Mouse (Mus musculus) retina, postnatal 7 days (tissue): ENCODE measurements around the gene Pdia3.
"Not testable (repeated sequence)": the region's sequence is repeated elsewhere in the genome, so short reads cannot be mapped to it uniquely, and the experiment has no call there.

Experiments
- DNase-seq: peaks from one replicate; pipeline ENCODE4 v3.0.0-alpha.2; 2012; ENCODE audit warnings: low read depth, low spot score

Pdia3 gene

DNA sequence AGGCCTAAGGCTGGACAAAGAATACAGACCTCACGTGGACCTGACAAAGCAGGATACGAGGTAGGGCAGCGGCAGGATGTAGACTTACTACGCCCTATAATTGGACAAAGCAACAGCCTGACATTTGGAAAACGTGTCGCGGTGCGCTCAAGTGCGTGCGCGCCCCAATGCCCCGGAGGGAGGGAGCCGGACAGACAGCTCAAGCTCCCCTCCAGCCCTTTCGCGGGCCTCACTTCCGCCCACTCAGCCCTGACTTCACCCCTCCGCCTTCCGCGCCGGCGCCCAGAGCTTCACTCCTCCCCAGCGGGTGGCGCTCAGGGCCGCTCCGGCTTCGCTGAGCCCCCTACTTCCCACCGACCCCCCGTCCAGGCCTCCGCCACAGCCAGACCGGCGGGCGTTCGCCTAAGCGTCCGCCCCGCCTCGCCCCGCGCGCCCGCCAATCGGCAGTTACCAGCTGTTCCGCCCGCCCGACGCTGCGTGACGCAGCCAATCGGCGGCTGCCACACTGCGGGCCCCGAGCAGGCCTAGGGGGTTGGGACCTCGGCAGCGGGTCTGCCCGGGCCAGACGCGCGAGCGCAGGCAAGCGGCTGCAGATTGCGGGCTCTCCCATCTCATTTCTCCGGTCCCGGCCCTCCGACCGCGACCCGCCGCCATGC, at the start of gene Pdia3, which contains the start of gene Catsper2:
Gene Pdia3 (plus strand): TSS at position 389 of the 656 bp plus-strand sequence.
Gene Catsper2 (minus strand): TSS at position 406 of the 656 bp plus-strand sequence.
- peak; percentile 92 for DNase-seq

DNA sequence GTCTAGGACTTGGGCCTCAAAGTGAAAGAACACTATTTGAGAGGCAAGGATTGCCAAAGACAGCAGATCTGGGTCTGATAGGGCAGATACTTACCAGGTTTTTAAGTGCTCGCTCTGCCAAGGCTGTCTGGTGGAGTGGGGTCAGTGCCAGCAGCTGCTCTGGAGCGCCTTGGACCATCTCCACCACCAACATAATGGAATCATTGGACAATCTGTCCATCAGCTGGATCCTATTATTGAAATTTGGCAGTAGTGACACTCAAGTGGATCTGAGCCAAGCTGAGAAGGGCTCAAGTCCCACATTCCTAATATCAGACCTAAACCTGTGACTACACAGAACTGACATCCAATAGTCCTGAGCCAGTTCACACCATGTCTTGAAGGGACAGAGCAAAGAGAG, 44.7 kb upstream of the Pdia3 start:
- peak; percentile 5 for DNase-seq

DNA sequence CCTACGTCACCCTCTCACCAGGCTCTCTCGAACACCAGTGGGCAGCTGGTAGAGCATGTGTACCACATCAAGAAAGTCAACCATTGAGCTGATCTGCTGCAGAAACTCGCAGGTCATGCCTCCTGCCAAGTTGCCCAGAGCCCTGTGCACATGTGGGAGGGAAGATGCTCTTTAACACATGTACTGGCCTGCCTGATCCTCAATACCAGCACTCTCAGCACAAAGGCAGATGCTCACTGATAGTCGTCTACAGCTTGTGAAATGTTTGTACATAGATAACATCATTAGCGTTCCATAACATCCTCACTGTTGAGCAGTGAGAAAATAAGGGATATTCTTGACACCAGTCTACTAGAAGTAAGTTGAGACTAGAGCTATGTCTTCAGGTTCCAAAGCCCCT, 42.7 kb upstream of the Pdia3 start:
- no peak for DNase-seq

DNA sequence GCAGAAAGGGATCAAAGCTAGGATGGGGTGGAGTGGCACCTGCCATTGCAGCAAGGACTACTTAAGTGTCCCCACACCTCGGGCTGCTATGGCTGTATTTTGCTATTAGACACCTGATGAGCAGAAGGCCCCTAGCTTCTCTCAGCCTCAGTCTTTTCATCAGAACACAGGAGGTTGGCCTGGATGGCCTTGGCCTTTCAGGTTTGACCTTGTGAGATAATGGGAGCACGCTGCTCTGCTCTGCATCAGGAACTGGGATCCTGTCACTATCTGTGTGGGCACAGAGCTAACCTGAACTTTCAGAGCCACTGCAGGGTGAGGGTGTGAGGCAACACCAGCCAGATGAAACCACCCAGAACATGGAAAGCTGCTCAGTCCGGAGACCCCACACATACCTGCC, 41.3 kb upstream of the Pdia3 start:
- DNase-seq = no peak

DNA sequence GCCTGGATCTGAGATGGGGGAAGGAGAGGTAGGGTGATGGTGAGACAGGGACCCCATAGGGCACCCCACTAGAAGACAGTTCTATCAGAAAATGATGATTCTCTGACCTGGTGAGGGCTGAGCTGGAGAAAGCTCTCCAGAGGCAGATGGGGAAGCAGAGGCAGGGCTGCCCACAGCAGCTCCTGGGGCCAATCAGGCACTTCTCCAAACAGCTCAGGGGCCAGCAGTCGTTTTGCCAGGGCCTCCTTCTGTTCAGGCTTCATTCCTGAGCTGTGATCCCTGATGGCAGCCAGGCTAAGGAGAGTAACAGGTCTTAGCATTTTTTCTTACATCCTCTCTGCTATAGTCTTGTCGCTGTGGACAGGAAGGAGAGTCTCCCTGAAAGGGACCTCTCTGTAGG, 38.8 kb upstream of the Pdia3 start:
- no peak for DNase-seq

DNA sequence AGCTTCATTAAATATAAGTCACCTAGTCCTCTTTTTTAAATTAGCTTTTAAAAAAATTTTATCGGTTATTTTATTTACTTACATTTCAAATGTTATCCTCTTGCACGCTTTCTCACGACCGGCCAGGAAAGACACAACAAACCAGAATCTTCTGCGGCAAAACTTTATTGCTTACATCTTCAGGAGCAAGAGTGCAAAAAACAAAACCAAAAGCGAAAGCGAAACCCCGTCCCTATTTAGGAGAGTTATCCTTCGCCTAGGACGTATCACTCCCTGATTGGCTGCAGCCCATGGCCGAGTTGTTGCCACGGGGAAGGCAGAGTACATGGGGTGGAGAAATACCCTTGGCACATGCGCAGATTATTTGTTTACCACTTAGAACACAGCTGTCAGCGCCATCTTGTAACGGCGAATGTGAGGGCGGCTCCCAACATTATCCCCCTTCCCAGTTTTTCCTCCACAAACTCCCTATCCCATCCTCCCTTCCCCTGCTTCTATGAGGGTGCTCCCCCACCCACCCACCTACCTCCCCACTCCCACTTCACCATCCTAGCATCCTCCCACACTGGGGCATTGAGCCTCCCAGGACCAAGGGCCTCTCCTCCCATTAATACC, 26.5 kb upstream of the Pdia3 start, which contains the start of gene Strc:
Gene Strc (minus strand): TSS at position 208 of the 615 bp plus-strand sequence.
- not testable (repeated sequence) for DNase-seq

DNA sequence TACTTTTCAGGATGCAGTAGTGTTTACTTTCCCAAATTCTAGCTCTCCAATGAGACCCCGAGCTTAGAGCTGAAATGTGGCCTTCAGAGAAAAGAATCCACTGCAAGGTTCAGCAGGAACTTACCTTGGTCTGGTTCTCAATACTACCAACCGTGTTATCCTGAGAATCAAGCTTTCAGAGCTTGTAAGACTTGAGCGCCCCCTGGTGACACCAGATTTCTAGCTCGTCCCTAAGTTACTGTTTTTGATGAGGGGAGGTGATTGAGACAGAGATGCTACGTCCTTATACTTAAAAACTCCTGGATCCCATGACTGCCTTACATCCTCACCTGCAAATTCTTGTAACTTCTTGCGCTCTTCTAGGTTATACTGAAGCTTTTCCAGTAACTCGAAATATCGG, 17.0 kb upstream of the Pdia3 start:
- DNase-seq = peak; percentile 74

DNA sequence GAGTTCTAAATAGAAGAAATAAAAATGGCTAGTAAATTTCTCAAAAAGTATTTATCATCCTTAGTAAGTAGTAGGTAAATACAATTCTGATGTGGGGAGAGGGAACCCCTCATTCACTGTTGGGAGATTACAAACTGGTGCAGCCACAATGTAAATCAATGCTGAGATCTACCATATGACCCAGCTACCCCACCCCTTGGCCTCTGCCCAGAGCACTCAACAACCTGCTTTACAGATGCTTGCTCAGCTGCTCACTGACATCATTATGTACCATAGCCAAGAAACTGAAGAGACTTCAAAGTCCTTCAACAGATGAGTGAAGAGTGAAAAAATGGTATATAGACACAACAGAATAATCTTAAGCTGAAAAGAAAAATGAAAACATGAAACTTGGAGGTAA, 10.3 kb upstream of the Pdia3 start:
- no peak for DNase-seq

DNA sequence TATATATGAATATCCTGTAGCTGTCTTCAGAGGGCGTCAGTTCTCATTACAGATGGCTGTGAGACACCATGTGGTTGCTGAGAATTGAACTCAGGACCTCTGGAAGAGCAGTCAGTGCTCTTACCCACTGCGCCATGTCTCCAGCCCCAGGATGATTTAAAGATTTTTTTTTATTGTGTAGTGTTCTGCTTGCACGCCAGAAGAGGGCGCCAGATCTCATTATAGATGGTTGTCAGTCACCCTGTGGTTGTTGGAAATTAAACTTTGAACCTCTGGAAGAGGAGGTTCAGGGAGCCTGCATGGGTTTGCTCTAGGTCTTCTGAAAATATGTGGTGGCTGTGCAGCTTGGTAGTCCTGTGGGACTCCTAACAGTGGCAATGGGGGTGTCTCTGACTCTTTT, 5.4 kb upstream of the Pdia3 start:
- DNase-seq = no peak

DNA sequence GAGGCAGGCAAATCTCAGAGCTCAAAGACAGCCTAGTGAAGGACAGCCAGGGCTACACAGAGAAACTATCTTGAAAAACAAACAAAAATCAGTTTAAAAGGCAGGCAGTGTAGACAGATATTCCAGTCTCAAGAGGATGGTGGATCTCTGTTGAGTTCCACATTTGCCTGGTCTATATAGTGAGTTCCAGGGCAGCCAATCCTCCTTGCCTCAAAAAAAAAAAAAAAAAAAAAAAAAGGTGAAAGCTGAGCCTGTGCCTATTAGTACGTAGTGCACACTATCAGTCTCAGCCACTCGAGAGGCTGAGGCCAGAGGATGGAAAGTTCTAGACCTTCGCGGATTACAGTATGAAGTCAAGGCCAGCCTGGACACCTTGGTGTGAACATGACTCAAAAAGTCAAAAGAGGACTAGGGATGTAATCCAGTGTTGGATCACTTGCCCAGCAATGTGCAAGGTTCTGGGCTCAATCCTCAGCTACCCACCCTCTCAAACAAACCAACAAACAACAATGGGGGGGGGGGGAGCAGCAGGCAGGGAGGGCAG, 660 bp upstream of the Pdia3 start:
- DNase-seq = no peak

DNA sequence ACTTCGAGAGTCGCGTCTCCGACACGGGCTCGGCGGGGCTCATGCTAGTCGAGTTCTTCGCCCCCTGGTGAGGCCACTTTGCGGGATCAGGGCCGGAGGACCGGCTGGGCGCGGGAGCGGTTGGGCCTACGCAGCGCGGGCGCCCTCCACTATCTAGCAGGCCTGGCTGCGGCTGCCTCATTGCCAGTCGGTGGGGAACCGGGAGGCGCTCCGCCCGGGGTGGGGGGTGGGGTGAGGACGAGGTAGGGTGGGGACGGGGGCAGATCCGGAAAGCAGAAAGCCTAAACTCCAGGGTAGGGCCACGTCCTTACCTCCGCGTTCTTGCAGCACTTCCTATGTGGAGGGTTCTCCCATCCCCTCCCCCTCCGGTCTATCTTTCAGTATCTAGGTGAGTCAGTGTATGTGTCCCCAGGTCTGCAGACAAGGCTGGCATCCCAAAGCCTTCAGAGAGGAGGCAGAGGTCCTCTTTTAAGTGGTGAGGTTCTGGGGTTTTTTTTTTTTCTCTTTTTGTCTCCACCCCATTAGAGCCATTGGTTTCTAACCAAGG, 637 bp downstream of the Pdia3 start:
- DNase-seq = peak; percentile 5

DNA sequence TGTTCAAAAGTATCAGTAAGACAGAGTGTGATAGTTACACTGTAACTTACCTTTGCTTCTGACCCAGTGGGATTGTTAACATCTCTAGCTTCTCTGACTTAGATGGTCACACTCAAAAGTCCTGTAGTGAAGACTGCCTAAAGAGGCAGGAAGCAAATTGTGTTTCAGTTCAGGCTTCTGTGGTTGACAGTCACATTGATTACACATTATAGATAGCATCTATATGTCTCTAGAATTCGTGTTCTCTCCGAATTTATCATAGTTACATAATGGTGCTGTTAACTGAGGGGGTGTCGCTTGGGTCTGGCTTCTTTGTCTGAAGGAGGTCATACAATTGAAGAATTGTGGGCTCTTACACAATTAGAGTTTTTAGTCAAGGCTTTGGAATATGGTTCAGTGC, 1.5 kb downstream of the Pdia3 start:
- no peak for DNase-seq

DNA sequence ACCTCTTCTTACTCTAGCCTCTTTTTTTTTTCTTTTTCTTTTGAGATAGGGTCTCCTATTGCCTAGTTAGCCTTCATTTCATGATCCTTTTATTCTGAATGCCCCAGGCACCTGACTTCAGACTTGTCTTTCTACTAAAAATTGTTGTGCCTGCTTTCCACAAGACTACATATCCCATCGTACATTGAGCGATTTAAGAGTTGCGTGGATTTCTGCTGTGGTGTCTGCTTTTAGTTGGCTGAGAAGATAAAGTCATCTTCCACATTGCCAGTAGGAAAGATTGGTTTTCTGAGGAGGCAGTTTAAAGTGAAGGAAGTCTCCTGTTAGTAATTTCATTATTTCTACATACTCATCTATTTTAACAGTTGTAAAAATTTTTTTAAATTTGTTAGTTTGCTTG, 2.0 kb downstream of the Pdia3 start:
- DNase-seq = no peak

DNA sequence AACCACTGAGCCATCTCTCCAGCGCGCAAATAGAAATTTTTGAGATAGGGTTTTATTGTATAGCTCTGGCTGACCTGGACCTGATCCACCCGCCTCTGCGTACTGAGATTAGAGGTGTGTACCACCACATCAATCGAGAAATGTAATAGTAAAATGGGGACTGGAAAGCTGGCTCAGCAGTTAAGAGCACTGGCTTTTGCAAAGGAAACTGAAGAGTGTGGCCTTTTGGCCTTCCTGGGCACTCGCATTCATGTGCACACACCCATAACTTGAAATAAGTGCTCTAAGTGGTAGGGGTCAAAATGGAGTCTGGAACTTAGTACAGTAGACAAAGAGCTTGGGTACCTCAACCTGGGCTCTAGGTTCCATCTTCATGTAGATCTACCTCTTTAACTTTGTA, 2.8 kb downstream of the Pdia3 start:
- no peak for DNase-seq

DNA sequence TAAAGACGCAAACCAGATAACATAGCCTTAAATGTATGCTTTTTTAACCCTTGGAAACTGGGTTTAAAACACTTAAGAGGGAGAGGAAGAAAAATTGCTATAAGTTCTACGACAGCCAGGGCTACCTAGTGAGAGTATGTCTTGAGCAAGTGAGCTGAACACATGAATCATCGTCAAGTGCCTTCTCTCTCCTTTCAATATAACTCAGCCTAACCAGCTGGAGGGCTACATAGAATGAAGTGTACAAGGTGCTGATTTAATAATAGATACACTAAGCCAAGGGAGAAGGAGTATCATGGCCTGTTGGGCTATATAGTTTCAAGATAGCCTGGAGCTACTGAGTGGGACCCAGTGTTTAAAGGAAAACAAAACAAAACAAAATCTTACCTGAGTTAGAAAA, 4.9 kb downstream of the Pdia3 start:
- DNase-seq = no peak

DNA sequence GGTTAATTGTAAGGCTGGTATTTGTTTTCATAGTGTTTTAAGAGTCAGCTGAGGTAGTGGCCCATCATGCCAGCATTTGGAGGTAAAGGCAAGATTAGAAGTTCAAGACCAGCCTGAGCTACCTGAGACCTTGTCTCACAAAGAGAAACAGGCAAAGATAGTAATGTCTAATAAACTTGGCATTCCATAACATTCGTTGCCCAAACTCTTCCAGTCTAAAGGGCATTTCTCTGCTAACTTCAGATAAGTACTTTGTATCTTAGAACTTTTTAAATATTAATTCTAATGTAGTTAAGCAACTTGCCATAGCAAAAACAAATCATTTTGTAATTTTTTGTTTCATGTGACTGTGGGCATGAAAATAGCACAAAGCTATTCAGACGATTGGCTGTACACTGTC, 9.6 kb downstream of the Pdia3 start:
- DNase-seq = no peak

DNA sequence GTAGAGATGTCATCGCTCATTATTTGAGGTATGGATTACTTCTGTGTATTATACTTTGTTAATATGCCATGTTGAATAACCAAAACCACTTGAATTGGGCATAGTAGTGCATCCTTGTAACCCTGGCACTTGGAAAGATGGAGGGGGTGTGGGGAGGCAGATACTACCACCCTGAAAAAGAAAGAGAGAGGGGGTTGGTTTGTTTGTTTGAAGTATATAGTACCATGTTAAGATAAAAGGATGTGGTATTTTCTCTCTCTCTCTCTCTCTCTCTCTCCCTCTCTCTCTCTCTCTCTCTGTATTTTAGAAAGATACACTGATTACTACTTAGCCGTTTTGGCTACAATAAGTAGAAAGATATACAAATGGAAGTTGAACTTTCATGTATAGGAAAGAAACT, 12.3 kb downstream of the Pdia3 start:
- DNase-seq = no peak

DNA sequence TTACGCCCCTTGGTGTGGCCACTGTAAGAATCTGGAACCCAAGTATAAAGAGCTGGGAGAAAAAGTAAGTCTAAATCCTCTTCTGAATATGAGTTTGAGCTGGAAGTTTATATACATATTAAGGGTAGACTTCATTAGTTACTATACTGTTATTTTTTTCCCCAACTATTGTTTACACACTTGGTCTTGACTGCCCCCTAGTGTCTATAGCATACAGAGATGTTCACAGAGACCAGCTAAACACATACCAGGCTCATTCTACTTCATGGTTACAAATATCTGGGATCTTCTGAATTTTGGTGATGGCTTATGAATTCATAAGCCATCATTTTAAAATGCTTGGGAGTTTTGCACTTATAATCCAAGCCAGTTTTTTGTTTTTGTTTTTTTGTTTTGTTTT, 21.3 kb downstream of the Pdia3 start:
- no peak for DNase-seq

DNA sequence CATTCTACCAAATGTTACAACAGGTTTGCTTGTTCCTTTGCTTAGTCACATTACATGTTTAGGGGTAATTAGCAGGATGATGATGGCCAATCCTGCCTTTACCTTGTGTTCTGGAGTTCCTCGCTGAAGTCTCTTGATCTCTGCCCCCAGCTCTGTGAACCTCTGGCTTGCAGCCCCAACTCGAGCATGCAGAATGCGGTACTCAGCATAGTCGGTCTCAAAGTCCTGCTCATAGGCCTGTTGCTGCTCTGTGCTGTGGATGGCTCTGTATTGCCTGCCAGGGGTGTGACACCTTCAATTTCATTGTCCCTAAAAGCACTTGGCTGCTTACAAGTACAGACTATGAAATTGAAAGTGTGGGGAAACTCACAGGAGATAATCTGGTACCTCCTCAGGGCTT, 26.2 kb downstream of the Pdia3 start:
- DNase-seq = no peak

DNA sequence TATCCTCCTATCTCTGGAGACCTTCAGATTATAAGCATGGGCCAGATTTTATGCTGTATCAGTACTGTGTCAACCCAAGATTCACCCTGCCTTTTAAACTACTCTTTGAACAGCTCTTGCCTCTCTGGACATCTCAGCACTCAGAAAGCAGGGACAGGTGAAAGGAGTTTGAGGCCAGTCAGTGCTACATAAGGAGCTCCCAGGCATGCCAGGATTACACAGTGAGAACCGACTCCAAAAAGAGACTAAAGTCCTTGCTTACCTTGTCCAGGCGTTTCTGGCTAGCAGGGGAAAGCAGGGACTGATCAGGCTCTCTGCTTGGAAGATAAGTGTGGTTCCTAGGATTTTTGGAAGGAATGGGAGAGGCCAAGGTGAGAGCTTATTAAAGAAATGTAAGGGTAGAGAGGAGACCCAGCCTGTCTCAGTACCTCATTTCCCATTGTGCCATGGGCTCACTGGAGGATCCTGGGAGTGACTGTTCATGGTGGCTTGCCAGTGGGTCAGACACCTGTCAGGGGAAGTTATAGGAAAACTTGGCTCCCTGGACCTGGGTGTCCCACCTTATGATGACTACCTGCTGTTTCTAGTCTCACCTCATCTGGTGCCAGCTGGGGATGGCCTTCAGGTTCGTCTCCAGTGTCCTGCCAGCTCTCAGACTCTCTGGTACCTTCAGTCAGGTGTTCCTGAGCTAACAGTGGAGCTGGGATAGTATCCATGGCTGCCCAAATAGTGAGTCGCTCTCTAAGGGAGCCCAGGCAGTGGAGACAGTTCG, 27.4 kb downstream of the Pdia3 start:
- DNase-seq = no peak

DNA sequence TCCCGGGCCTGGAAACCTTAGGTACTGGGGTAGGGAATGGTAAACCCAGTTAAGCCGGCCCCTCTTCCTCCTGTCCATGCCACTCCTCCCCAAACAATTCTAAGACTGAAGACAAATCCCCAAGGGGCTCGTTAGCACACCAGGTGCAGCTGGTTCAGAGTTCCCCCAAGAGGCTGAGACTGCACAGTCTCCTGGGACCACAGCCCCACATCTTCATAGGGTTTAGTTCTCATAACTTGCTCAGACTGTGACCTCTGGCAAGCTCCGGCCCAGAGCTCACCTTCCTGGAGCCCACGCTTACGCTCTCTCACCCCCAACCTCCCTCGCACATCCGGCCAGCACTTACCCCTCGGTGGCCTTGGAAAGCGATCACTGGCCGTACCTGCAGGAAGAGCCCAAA, 28.2 kb downstream of the Pdia3 start:
- DNase-seq = no peak
